Comparison of ENCODE assay signal across 10 mouse cellular contexts in genomic region chr4:88805761-88806160, GRCm38 (mm10). TPM values are rescaled to one million over a fixed set of nuclear protein-coding genes. Genes with fewer than 3 reads are reported as not detected.
DNase-seq lines count a peak whose midpoint lies in the region; ATAC-seq lines count a peak whose summit lies in the region.
"Not testable (repeated sequence)": the region's sequence is repeated elsewhere in the genome, so short reads cannot be mapped to it uniquely, and the experiment has no call there.
"Had no signal": no experiment of that assay in that cellular context is flagged by ENCODE, and none has a peak within 500 bp of the region (broad histone marks: within the 10 kb centered on the region; RNA-seq: fewer than 3 reads in every experiment).

No protein-coding gene starts in this region.

- peak overlapping the region; percentile 20; the same call in 1 of the 2 replicates for H3K4me3 ChIP-seq in embryonic facial prominence, embryonic 14.5 days (ENCODE audit: low read depth, low read length)
- H3K4me3 ChIP-seq in limb, embryonic 15.5 days = peak overlapping the region; percentile 30

- not testable (repeated sequence) for H3K9ac ChIP-seq in embryonic facial prominence, embryonic 14.5 days (ENCODE audit: low read depth, low read length); limb, embryonic 15.5 days

- WGBS in embryonic facial prominence, embryonic 14.5 days = no CpG with 5 or more reads among the region's 34 CpGs
- WGBS in limb, embryonic 15.5 days = 0% methylated on average over 7 of the region's 34 CpGs

- intact Hi-C loops in heart, postnatal 36 days (cut with DNase I) = not testable (repeated sequence)

- not testable (repeated sequence) for H3K9me3 ChIP-seq in embryonic facial prominence, embryonic 14.5 days (ENCODE audit: control insufficient read depth, low read length); limb, embryonic 15.5 days

- H3K36me3 ChIP-seq in embryonic facial prominence, embryonic 14.5 days (ENCODE audit: control insufficient read depth, insufficient read depth, low read length); limb, embryonic 15.5 days: not testable (repeated sequence)

- not testable (repeated sequence) for ATAC-seq in embryonic facial prominence, embryonic 14.5 days (ENCODE audit: low read depth); limb, embryonic 15.5 days (ENCODE audit: insufficient number of reproducible peaks, low FRiP score, low TSS enrichment, low read depth)

- H3K4me1 ChIP-seq in embryonic facial prominence, embryonic 14.5 days (ENCODE audit: control insufficient read depth, insufficient read depth, low read length); limb, embryonic 15.5 days: not testable (repeated sequence)

- H3K4me2 ChIP-seq in embryonic facial prominence, embryonic 14.5 days (ENCODE audit: low read depth, low read length) = peak overlapping the region; percentile 32; the same call in 1 of the 2 replicates
- H3K4me2 ChIP-seq in limb, embryonic 15.5 days = 0 out of 2 replicates have a peak overlapping the region, but pooled peaks have one; percentile 30

- not testable (repeated sequence) for H3K27ac ChIP-seq in embryonic facial prominence, embryonic 14.5 days (replicated peaks; ENCODE audit: low read depth, low read length); limb, embryonic 15.5 days

- H3K27me3 ChIP-seq in embryonic facial prominence, embryonic 14.5 days (replicated peaks; ENCODE audit: control insufficient read depth, insufficient read depth, low read length); limb, embryonic 15.5 days: not testable (repeated sequence)

- peak; percentile 40 for DNase-seq in adrenal gland, postnatal 10 days
- not testable (repeated sequence) for DNase-seq in embryonic facial prominence, embryonic 14.5 days (ENCODE audit: low spot score)
- DNase-seq in gastrocnemius, postnatal 25 days = peak; percentile 9
- peak; percentile 23 to 29 for DNase-seq in heart, postnatal 36 days
- peak; percentile 40 for DNase-seq in kidney, adult 9 months
- peak; percentile 19 for DNase-seq in lung, postnatal 36 days
- DNase-seq in ovary, postnatal 36 days (ENCODE audit: low spot score) = peak; percentile 49

RNA-seq across cellular contexts. Expression of gene Gm13288, which starts 0.4 kb away (rescaled TPM):
- not detected for total RNA-seq in adrenal gland, postnatal 10 days (2021)
- 0.21 TPM in 1 of 2 replicates, not detected in the other for polyA plus RNA-seq in embryonic facial prominence, embryonic 14.5 days (2014; fragmentation: Nextera tagmentation; extraction: Ambion mirVana)
- total RNA-seq in gastrocnemius, postnatal 25 days (2021) = not detected
- not detected for total RNA-seq in heart, postnatal 36 days (2021)
- 0.15 TPM in 1 of 2 replicates, not detected in the other for polyA plus RNA-seq in limb, embryonic 15.5 days (2015; fragmentation: Nextera tagmentation; extraction: Ambion mirVana)
- polyA plus RNA-seq: intestine, embryonic 14.5 days had no signal

RNA-seq across cellular contexts. Expression of gene Gm13287, which starts 2.7 kb away (rescaled TPM):
- total RNA-seq in adrenal gland, postnatal 10 days (2021) = not detected
- polyA plus RNA-seq in embryonic facial prominence, embryonic 14.5 days (2014; fragmentation: Nextera tagmentation; extraction: Ambion mirVana) = 0.54 TPM in 1 of 2 replicates, not detected in the other
- total RNA-seq in gastrocnemius, postnatal 25 days (2021) = not detected
- not detected for total RNA-seq in heart, postnatal 36 days (2021)
- 0.36 TPM in 1 of 2 replicates, not detected in the other for polyA plus RNA-seq in limb, embryonic 15.5 days (2015; fragmentation: Nextera tagmentation; extraction: Ambion mirVana)
- polyA plus RNA-seq: intestine, embryonic 14.5 days had no signal

RNA-seq across cellular contexts. Expression of gene Gm13285, which starts 6.3 kb away (rescaled TPM):
- under 1 TPM in 1 of 2 experiments, not detected in 1; 0.21 TPM for total RNA-seq in adrenal gland, postnatal 10 days (2021)
- polyA plus RNA-seq in embryonic facial prominence, embryonic 14.5 days (2014; fragmentation: Nextera tagmentation; extraction: Ambion mirVana) = 0.67 and 0.74 TPM in 2 replicates
- total RNA-seq in gastrocnemius, postnatal 25 days (2021) = not detected
- under 1 TPM; 0.19 TPM for total RNA-seq in heart, postnatal 36 days (2021)
- polyA plus RNA-seq in limb, embryonic 15.5 days (2015; fragmentation: Nextera tagmentation; extraction: Ambion mirVana) = 0.93 and 1.4 TPM in 2 replicates

RNA-seq across cellular contexts. Expression of gene Gm13279, which starts 8.6 kb away (rescaled TPM):
- not detected for total RNA-seq in adrenal gland, postnatal 10 days (2021)
- not detected in 2 replicates for polyA plus RNA-seq in embryonic facial prominence, embryonic 14.5 days (2014; fragmentation: Nextera tagmentation; extraction: Ambion mirVana)
- not detected for total RNA-seq in gastrocnemius, postnatal 25 days (2021)
- total RNA-seq in heart, postnatal 36 days (2021) = not detected
- not detected in 2 replicates for polyA plus RNA-seq in limb, embryonic 15.5 days (2015; fragmentation: Nextera tagmentation; extraction: Ambion mirVana)
- polyA plus RNA-seq: intestine, embryonic 14.5 days; Patski had no signal

RNA-seq across cellular contexts. Expression of gene Ifna7, which starts 10.3 kb away (rescaled TPM):
- not detected for total RNA-seq in adrenal gland, postnatal 10 days (2021)
- not detected in 2 replicates for polyA plus RNA-seq in embryonic facial prominence, embryonic 14.5 days (2014; fragmentation: Nextera tagmentation; extraction: Ambion mirVana)
- not detected for total RNA-seq in gastrocnemius, postnatal 25 days (2021)
- not detected for total RNA-seq in heart, postnatal 36 days (2021)
- polyA plus RNA-seq in limb, embryonic 15.5 days (2015; fragmentation: Nextera tagmentation; extraction: Ambion mirVana) = not detected in 2 replicates
- polyA plus RNA-seq: intestine, embryonic 14.5 days; Patski had no signal
